Mouse (Mus musculus) retina, adult 2 months (tissue): ENCODE measurements around the gene Vwa1.

ENCODE experiments used
- DNase-seq: peaks from one replicate; pipeline ENCODE4 v3.0.0-alpha.2; 2012; ENCODE audit warnings: low read depth, low spot score

Vwa1 gene

DNA sequence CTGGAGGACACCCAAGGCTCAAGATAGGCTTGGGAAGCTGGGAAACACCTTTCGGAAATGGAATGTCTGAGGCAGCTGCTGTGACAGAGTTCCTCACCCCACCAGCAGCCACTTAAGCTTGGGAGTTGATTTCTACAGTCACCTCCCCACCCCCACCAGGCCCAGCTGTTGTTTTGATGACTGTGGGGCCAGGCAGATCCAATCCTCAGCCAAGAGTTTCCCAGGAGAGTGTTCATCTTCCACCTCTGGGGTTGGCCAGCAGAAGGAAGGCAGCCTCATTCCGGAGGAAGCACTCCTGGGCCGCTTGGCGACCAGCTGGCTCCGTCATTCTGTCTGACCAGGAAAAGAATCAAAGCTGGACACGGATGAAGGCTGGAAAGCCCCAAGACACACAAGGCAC, 6.4 kb upstream of the Vwa1 start:
- no peak for DNase-seq

DNA sequence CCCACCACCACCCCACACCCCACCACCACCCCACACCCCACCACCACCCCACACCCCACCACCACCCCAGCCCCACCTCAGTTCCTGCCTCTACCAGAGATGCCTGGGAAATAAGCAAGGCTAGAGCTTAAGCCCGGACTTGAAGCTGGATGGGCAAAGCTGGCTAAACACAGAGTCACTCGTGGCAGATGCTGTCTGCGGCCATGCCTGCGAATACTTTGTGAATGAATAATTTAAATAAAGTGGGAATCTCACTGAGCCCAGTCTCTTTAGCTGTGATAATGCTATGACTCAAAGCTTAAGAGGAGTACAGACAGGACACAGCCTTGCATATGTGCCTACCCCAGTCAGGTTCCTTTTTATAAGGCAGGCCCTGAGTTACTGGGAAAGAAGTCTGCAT, 5.0 kb upstream of the Vwa1 start:
- no peak for DNase-seq

DNA sequence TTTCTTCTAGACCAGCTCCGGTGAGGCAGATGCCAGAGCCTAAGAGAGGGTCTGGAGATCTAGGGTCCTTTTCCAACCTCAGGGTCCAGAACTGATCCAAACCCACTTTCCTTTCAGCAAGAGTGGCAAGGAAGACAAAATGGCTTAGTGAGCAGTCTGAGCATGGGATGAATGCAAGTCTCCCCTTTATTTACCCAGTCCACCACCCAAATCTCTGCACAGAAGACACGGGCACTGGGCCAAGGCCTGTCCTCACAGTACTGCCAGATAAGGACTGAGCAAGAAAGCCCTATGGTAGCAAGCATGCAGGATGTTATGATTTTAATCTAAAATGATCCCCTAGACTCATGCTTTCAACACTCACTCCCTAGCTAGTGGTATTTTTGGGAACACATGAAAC, 3.3 kb upstream of the Vwa1 start:
- no peak for DNase-seq

DNA sequence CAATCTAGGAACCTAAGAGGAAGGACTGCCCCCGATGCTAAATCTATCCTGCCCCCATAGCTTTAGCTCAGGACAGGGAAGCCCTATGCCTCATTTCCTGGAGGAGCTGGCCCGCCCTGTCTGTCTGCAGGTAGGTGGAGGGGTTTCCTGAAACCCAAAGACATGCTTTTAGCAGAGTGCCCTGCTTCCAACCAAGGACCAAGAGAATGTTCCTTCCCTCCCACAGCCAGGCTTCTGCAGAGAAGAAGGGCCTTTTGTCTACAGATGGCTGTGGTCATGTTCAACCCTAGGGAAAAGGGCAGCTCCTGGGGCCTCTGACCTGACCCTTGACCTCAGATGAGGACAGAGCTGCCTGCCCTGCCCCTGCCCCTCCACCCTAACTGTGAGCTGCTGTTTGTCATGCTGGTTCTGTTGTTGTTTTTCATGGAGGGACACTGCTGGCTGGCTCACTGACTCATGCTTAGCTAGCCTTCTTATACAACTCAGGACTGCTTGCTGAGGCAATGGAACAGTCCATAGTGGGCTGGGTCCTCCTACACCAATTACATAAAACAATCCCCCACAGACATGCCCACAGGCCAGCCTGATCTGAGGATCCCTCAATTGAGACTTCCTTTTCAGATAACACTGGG, 2.3 kb upstream of the Vwa1 start:
- no peak for DNase-seq

DNA sequence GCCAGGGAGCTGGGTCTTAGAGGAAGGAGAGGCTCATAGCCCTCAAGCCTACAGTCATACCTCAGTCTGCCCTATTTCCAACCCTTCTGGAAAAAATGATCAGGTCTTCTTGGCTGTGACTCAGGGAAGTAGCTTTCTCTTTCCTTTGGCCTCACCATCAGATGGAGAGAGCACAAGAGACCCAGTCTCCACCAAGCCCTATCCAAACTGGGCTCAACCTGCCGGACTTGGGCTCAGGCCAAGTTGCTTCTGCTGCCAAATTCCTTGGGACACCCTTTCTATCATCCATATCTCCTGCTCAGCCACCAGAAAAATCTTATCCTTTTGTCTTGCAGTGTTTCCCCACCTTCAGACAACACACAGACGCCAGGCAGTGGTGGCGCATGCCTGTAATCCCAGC, 1.4 kb upstream of the Vwa1 start:
- DNase-seq: no peak

DNA sequence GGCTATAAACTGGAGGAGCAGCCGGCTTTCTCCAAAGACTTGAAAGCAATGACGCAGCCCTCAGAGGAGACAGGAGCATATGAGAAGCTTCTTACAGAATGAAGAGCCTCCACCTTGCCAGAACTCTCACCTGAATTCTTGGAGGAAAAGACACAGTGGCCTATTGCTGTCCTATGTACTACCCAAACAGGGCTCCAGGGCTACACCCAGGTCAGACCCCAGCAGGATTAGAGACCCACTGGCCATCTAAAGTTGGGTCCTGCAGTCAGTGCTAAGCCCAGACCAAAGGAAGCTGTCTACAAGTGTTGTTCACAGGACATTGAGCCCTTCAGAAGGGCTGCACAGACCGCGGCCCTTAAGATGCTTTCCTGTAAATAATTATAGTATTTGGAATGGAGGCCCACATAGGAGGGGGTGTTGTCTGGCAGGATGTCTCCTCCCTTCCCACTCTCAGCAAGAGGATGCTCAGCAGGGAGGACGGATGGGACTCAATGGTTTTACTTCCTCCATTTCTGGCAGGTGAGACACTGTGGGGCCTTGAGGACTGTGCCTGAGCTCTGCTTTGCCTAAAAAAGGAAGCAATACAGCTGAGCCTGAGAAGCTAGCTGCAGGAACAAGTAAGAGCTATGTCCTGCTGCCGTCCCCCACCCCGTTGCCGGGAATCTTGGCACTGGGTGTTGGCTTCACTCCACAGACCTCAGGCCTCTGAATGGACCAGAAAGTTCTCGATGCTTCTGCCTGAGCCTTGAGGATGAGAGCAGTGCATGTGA, 658 bp upstream of the Vwa1 start:
- DNase-seq: no peak

DNA sequence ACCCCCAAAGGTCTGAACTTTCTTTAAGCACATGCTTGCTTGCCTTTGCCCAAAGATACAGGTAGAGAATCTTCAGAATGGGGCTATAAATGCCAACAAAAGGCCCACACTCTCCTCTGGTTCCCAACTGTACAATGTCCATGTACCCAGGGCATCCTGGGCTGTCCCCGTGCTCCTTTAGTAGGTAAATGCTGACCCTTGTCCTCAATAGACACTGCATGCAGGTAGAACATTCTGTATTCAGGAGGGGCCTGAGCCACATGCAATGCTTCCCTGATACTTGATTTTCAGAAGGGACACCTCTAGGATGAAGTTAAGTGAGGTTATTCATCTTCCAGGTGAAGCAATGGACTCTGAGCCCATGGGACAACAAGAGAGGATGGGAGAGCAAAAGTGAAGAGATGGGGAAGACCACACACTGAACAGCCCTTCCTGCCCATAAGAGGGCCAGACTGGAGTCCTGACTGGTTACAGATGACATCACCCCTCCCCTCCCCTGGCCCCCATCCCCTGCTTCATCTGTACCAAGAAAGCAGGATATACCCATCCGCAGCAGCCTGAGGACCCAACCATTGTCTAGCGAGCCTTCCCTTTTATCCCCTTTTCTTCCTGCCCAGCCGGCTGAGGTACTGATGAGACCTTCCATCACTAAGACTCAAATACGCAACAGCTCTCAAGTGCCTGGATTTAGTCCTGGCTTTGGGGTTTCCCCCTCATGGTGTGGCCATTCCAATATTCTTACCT, 991 bp downstream of the Vwa1 start:
- no peak for DNase-seq

DNA sequence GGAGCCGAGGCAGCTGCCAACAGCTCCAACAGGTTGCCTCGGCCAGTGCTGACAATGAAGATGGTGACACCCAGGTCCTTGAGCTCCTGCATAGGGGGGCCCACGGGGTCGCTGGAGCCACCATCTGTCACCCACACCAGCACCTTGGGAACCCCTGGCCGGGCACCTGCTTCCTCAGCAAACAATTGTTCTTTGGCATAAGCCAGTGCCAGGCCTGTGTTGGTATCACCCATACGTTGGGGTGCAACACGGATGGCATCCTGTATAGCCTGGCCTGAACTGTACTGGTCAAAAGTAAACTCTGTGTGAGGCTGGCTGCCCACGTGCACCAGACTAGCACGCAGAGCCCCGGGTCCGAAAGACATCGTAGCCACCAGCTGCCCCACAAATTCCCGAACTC, 1.7 kb downstream of the Vwa1 start:
- DNase-seq: no peak

DNA sequence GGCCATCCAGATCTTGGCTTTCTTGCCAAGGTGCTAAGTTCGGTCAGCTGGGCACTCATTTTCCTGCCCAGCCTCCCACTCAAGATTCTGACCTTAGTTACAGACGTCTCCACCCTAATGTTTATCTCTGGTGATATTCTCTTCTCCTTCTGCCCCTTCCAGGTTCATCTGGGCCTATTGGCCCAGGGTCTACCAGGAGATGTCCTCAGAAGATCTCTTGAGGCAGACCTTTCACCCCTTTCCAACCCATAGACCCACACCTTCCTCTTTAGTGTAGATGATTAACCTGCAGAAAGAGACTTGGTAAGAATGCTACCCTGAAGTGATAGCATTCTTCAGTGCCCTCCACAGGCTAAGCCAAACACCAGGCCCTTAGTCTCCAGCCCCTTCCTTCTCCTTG, 2.8 kb downstream of the Vwa1 start:
- DNase-seq: no peak

DNA sequence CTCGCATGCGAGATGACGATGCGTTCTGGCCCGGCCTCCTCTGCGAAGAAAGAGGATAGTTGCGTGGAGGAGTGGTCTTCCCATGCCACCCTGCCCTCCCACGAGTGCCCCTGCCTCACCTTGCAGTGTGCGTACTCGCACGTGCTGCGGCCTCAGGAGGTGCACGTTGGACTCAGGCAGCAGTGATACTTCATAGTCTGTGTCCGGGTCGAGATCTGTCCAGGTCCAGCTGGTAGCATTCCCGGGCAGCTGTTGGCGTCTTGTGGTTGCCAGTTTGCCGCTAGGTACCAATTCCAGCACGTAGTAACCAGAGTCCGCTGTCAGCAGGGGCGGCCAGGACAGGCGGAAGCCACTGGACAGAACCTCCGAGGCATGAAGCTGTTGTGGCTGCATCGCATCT, 3.9 kb downstream of the Vwa1 start:
- no peak for DNase-seq

DNA sequence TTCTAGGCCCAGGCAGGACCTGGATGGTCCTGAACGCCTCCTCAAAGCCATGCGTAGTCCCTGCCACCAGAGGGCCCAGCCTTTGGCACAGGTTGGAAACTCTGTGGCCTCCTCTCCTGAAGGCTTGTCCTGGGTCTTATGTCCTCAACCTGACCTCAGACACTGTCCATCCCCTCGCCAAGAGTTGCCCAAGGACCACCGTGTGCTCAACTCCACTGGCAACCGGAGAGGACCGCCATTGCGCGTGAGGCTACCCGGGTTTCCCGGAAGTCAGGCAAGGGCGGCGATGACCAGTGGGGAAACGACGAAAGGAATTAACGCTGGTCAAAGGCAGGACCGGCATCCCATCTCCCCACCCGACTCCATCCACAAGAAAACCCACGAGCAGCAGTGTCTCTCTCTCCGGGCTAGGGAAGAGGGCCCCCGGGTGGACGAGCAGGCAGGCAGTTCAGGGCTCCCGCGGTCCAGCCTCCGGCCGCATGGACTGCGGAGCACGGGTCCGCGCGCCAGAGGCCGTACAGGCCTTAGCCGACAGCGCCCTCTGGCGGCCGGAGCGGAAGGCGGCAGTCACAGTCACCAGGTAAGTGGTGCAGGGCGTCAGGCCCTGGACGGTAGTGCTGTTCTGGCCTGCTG, 4.5 kb downstream of the Vwa1 start:
- peak; percentile 78 for DNase-seq

DNA sequence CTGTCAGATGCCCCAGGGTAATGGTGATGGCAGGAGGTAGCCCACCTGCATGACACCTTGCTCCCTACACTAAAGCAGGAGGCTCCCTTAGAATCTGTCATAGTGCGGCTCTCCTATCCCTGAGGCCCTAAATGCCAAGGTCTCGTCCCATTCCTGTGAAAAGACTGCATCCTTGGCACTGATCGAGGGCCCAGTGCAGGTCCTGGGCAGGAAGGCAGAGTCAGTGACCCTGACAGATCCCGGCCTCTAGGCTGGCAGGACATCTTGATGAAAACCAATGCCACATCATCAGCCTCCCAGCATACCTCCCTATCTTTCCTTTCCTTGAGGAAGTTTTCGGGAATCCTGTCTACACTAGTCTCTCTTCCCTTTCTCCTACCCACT, 5.0 kb downstream of the Vwa1 start:
- no peak for DNase-seq

DNA sequence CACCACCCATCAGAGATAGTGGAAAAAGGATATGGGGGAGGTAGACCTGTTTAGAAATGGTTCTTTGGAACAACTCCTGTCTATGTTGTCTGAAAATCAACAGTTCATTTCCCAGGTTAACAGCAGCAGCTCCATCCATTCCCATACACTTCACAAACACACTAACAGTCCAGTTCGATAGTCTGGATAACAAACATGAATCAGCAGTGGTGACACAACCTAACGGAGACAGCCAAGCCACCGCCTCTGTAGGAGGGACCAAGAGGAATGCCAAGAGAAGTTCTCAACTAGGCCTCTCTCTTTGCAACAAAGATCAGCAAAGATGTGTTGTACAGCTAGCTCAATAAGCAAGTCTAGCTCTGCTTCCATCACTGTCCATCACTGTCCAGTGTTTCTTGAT, 12.1 kb downstream of the Vwa1 start:
- DNase-seq: no peak

DNA sequence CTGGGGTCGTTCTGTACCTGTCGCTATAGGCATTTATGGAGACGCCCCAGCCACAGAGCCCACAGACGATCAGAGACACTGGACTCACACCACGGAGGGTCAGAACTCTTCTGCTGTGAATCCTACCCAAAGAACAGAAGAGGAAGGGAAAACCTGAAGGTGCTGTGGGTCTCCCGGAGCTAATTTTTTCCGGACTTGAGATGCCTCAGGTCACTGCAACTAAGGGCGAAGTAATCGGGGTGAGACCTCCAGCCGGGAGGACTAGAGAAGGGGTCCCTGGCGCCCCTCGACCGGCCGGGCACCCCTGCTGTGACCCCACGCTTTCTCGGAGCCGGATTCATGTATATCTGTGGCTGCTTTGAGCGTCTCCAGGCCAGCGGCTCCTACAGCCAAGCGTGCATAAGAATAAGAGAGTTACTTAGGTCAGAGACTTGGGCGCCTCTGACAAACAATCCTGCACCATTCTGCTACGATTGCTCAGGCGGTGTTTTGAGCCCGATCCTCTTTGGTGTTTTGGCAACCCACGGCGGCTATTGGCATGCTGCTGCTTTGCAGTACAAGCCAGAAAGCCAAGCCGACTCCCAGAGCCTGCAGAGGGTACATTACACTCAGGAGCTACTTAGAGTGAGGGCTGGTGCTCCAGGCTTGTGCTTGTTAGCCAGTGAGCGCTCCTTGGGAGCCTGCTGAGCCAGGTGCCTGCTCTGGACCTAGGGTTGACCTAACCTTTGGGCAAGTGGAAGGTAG, 13.0 kb downstream of the Vwa1 start:
- no peak for DNase-seq

DNA sequence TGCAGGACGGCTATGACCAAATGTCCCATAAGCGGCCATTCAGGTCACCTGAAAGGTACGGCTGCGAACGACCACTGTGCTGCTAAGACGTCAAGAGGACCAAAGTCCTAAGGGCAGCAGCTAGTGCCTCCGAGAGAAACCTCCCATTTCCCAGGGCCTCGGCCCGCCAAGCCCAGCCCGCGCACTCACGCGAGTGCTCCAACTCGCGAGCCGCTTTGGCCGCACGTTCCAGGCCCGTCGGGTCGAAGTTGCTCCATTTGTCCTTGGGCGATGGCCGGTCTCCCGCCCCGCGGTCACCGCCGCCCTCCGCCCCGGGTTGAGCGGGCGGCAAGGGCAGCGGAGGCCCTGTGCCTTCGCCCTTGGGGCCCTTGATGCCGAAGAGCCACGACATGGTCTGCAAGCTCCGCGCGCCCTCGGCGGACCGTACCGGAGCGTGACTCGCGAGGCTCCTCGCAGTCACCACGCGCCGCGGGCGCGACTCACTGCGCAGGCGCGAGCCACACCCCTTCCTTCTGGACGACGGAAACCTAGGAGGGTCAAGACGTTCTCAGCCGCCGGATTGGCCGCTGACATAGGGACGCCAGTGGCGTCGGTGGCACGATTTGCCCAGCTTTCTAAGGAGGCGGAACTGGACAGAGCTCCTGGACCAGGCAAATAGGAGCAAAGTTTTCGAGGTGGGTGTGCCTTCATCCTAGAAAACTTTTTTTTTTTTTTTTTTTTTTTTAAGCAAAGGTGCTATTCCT, 13.7 kb downstream of the Vwa1 start, which contains the start of gene Atad3a:
Atad3a (minus strand) TSS at position 481 of the 743 bp plus-strand sequence.
- DNase-seq: peak; percentile 85

DNA sequence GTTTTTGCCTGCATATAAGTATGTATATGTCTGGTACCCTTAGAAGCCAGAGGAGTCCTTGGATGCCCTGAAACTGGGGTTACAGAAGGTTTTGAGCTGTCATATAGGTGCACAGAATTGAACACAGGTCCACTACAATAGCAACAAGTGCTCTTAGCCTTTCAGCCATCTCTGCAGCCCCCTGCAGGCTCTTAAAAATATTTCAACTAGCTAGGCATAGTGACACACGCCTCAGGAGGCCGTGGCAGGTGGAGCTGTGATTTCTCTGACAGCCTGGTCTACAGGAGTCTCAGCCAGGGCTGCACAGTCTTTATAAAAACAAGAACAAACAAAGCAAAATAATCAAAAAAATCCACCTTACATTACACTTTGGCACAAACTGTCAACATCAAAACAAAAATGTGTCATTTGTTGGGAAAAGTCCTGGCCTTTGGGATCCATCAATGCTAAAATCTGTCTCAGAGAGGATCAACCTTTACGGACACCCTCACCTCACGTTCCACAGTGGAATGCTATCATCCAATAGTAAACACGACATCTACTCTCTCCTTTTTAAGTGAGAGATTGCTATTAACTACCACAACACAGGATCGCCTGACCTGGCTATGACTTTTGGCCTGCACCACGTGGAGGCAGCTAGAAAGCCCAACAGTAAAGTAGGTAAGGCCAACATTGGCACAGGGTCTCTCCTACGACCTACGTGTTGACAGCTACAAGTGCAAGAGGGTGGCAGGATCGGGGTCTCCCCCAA, 14.5 kb downstream of the Vwa1 start:
- no peak for DNase-seq

DNA sequence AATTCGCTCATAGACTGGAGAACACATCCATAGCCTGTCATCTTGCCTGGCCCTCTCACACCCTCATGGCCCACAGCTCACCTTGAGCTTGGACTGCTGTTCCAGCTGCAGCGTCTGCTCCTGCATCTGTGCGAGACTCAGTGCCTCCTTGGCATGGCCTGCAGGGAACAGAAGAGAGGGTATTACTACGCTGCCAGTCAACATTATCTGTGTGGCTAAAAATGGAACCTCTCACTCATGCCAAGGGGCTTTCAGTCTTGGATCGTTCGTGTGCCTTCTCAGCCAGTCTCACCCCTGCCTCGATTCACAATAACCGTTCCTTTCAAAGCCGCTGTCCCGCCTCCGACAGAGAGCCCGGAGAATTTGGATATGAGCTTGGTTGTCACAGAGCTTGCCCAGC, 17.5 kb downstream of the Vwa1 start:
- DNase-seq: no peak

DNA sequence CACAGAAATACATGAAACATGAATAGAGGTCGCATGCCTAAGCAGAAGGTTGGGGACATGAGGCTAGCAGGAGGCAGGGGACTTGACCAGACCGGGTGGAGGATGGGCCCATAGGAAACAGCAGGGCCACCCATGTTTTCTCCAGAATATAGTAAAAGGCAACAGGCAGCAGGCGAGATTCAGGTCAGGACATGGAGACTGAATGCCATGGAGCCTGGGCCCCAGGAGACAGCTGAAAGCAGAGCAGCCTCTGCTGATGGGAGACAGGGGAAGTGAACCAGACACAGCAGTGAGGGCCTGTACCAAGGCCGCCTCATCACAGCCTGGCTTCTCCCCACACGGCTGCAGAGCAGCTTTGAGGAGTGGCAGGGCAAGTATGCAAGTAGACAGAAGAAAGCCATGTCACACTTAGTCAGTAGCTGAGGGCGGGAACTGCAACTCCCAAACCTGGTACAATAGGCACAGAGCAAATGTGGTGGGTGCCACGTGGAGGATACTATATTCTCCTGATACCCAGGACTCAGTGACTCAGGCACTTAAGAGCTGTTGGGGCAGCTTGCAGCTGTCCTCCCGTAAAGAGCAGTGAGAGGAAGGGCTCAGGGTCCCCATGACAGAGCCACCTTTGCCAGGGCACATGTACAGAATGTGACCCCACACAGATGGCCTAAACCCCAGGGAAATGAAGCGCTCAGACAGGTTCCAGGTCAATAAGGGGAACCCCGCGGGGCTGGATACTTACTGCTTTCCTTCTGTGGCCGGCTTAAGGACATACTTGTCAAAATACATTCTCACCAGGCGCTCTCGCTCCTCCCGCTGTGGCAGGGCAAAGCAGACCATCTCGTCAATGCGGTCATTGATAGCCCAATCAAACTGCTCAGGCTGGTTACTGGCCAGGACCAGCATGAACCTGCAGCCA, 27.7 kb downstream of the Vwa1 start:
- no peak for DNase-seq

DNA sequence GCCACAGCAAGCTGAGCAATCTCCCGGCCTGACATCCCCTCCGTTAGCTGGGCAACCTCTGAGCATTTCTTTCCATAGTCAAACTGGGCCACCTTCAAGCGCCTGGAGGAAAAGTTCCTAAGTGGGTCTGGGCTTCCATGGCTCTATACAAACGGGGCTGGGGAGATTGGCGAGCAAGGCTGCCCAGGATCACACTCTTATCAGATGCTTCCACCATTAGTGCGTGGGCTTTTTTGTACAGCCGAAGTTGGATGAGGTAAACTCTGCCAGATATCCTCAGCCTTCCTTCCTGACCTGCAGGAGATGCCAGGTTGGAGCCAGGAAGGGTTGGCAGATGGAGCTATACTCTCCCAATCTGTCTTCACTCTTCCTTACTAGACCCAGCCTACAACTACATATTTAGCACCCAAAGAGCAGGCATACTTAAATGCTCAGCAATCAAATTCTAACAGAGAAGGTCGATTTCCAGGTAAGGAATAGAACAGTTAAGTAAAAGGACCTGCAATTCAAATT, 28.4 kb downstream of the Vwa1 start:
- no peak for DNase-seq
